8 mouse cellular contexts compared by ENCODE assay signal in the genomic region with DNA sequence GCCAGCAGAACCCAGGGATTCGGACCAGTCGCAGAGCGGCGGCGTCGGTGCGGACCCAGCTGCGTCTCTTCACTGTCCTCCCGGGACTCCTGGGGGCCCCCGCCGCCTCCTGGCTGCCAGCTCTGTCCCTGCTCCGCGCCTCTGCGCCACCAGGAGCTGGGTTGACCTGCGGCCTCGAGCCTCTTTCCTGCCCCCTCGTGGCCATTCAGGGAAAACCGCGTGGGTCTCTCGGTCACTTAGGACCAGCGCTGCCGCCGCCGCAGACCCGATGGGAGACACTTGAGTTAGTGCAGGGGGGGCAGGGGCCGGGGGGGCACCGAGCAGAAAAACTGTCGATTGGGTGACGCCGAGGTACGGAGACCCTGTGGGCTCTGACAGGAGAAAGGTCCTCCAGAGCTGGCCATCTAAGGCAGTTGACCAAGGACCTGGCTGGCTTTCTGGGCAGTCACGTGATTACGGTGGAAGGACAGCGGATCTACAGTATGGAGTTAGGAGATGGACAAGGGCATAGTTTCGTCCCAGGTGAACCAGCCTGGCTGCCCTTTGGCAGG. TPM values are rescaled to one million over a fixed set of nuclear protein-coding genes. Genes with fewer than 3 reads are reported as not detected.
A peak's percentile ranks its signal among the peaks of the same experiment; 100 is the strongest.
DNase-seq lines count a peak whose midpoint lies in the region; ATAC-seq and TF ChIP-seq lines count a peak whose summit lies in the region.

No protein-coding gene starts in this region.

- no peak for TF ChIP-seq EP300 in lung, postnatal 0 days (IDR thresholded peaks at IDR 0.05)

- H3K36me3 ChIP-seq in hindbrain, embryonic 10.5 days: no peaks in the 10 kb centered on the region
- no peaks in the 10 kb centered on the region for H3K36me3 ChIP-seq in lung, postnatal 0 days (ENCODE audit: insufficient read depth, low read length)

- WGBS in hindbrain, embryonic 10.5 days: 2% methylated on average over 35 of the region's 35 CpGs
- WGBS in lung, postnatal 0 days: under 1% methylated on average over 35 of the region's 35 CpGs

- H3K9me3 ChIP-seq in hindbrain, embryonic 10.5 days: no peaks in the 10 kb centered on the region
- no peaks in the 10 kb centered on the region for H3K9me3 ChIP-seq in lung, postnatal 0 days (ENCODE audit: low read length)

- H3K9ac ChIP-seq in lung, postnatal 0 days (replicated peaks; ENCODE audit: low read depth): no peak overlapping the region

- H3K4me3 ChIP-seq in hindbrain, embryonic 10.5 days: peak overlapping the region; percentile 60
- peak overlapping the region; percentile 30 for H3K4me3 ChIP-seq in lung, postnatal 0 days (ENCODE audit: low read depth, low read length)

- peak overlapping the region; percentile 79 for H3K27ac ChIP-seq in hindbrain, embryonic 10.5 days
- H3K27ac ChIP-seq in lung, postnatal 0 days (ENCODE audit: low read length): no peak overlapping the region

- H3K4me2 ChIP-seq in lung, postnatal 0 days (replicated peaks; ENCODE audit: low read depth, low read length): peak overlapping the region; percentile 70

- peaks cover 97% of the 10 kb centered on the region for H3K27me3 ChIP-seq in hindbrain, embryonic 10.5 days (ENCODE audit: insufficient read depth, poor library complexity, severe bottlenecking)
- H3K27me3 ChIP-seq in lung, postnatal 0 days (replicated peaks; ENCODE audit: insufficient read depth, low read length): peaks cover 5% of the 10 kb centered on the region; the same call in 1 of the 2 replicates

- peaks cover 46% of the 10 kb centered on the region for H3K4me1 ChIP-seq in hindbrain, embryonic 10.5 days (replicated peaks)
- H3K4me1 ChIP-seq in lung, postnatal 0 days (ENCODE audit: insufficient read depth, low read depth, low read length): peaks cover 4% of the 10 kb centered on the region

- peak; percentile 39 for ATAC-seq in frontal cortex, adult (ENCODE audit: low TSS enrichment)
- ATAC-seq in lung, postnatal 0 days: peak; percentile 90

- TF ChIP-seq CTCF in lung, postnatal 0 days (IDR thresholded peaks at IDR 0.05): peak; percentile 98

- DNase-seq in Muller cell, postnatal 12 days (ENCODE audit: inconsistent ontology term): peak; percentile 88
- peak; percentile 63 for DNase-seq in cerebellum, adult 9-10 months
- peak; percentile 93 for DNase-seq in hindbrain, embryonic 10.5 days (ENCODE audit: low spot score)
- DNase-seq in layer of hippocampus, postnatal 10 days (ENCODE audit: low spot score in 2 of 2): peak; percentile 76 to 84
- peak; percentile 91 for DNase-seq in lung, postnatal 0 days (ENCODE audit: low spot score)
- DNase-seq in ovary, postnatal 14 days (ENCODE audit: low spot score): peak; percentile 70
- DNase-seq in thymus, postnatal 0 days (ENCODE audit: low spot score): peak; percentile 33

RNA-seq across cellular contexts. Expression of a gene that starts 48.2 kb away (rescaled TPM):
- polyA plus RNA-seq in hindbrain, embryonic 10.5 days (2016; fragmentation: Nextera tagmentation; extraction: Ambion mirVana): not detected in 2 replicates
- not detected for total RNA-seq in layer of hippocampus, postnatal 10 days (2021)
- 0.05 TPM in 1 of 2 replicates, not detected in the other for polyA plus RNA-seq in lung, postnatal 0 days (2015; fragmentation: Nextera tagmentation; extraction: Ambion mirVana)
- not detected in 2 replicates for polyA plus RNA-seq in thymus, postnatal 0 days (2015; fragmentation: Nextera tagmentation; extraction: Ambion mirVana)

Comparison
In these comparisons a context has a peak if more than half of its experiments do, and no peak if none do; other contexts are left out.
1. DNase-seq: peak in every context shown above with its lines; median percentile 93 in hindbrain, embryonic 10.5 days; 91 in lung, postnatal 0 days; 88 in Muller cell, postnatal 12 days; 80 in layer of hippocampus, postnatal 10 days; 70 in ovary, postnatal 14 days; 63 in cerebellum, adult 9-10 months; 33 in thymus, postnatal 0 days.